Mouse (Mus musculus): ENCODE measurements around the gene Gm10160.

DNA sequence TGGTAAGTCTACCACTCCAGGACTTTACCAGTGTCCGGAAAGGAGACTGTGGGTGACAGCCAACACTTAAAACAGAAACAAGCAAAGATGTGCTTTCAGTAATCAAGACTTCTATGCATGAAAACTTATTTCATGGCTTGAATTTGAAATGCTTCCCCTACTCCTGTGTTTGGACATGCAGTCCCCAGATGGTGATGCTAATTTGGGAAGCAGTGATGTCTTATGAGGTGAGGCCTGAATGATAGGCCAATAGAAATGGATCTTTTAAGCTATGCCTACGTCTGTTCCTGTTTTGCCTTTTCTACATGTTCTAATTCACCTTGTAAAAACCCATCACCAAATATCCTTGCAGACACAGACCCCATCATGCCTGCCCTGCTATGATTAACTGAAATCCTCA lies 49.3 kb upstream of the Gm10160 start:
- no peak for TF ChIP-seq CTCF (conservative IDR thresholded peaks at IDR 0.05; ENCODE audit: low read length)
- TF ChIP-seq POU5F1 (IDR thresholded peaks at IDR 0.05; ENCODE audit: borderline replicate concordance, low read length) = no peak
